Mouse (Mus musculus) CD4-positive naive resting alpha-beta T cell, adult 76 days (primary cell): ENCODE results near the gene Nop14. TPM values are rescaled to one million over a fixed set of nuclear protein-coding genes. Genes with fewer than 3 reads are reported as not detected.

Source experiments
- total RNA-seq: library from RNA; stranded (reverse); gene quantifications from one replicate; pipeline ENCODE4 v1.2.4, GENCODE M21; 2023

Nop14 gene
- 45.9 TPM for total RNA-seq

GRCm38 (mm10) chr5:34659686-34660590 lies at the start of gene Nop14, which contains the start of gene Grk4:
TSS of gene Nop14 (minus strand) at chr5:34660148.
TSS of gene Grk4 (plus strand) at chr5:34660379.

GRCm38 (mm10) chr5:34636481-34637287 lies 23.3 kb downstream of the Nop14 start, which contains the start of gene Mfsd10:
TSS of gene Mfsd10 (minus strand) at chr5:34637212.

Other genes with a start within 250 kb of the Nop14 start
- gene Tnip2, start 146.2 kb downstream of the Nop14 start, total RNA-seq: 29.1 TPM
- gene Sh3bp2, start 134.3 kb downstream of the Nop14 start, total RNA-seq: 9.9 TPM
- gene Add1, start 86.5 kb downstream of the Nop14 start, total RNA-seq: 330 TPM
- gene Mfsd10, start 22.9 kb downstream of the Nop14 start, total RNA-seq: 50.9 TPM
- 4.9 TPM for gene Grk4, start 231 bp upstream of the Nop14 start, total RNA-seq
- gene Htt, start 101.6 kb upstream of the Nop14 start, total RNA-seq: 61.2 TPM
- gene Msantd1, start 247.9 kb upstream of the Nop14 start, total RNA-seq: 3.2 TPM